Mouse (Mus musculus) ES-Bruce4 (cell line): ENCODE results near the gene Gm6096.

Experiments used
- CTCF ChIP-seq: IDR thresholded peaks from one replicate; pipeline ENCODE4 v1.8.1; 2011; ENCODE audit warnings: low read depth, low read length
- EP300 ChIP-seq: IDR thresholded peaks from 2 replicates; pipeline ENCODE4 v1.6.1; 2011; ENCODE audit warnings: low read depth, low read length; ENCODE audit not compliant: insufficient read depth
- POLR2A ChIP-seq: IDR thresholded peaks from one replicate; pipeline ENCODE4 v1.8.1; 2011; ENCODE audit warnings: low read length; ENCODE audit not compliant: insufficient read depth

GRCm38 (mm10) chr7:34255916-34256315 lies 5.1 kb downstream of the Gm6096 start:
- TF ChIP-seq POLR2A (no peak), EP300 (no peak), CTCF (no peak)
